Mouse (Mus musculus) left cerebral cortex, postnatal 36 days (tissue): ENCODE results near the gene Retreg2. TPM values are rescaled to one million over a fixed set of nuclear protein-coding genes. Genes with fewer than 3 reads are reported as not detected.

ENCODE experiments used
- total RNA-seq, 2 experiments: library from RNA; stranded (reverse); gene quantifications; 2 replicates each; pipeline ENCODE4 v1.2.3; 2021

The Retreg2 gene
- total RNA-seq, 2 experiments from 2014 or later: 184 to 202 TPM

Other genes starting within 250 kb of the Retreg2 start
- 1 to 10 TPM in 1 of 2 experiments, not detected in 1; 1.2 TPM for gene Cryba2, start 249.6 kb upstream of the Retreg2 start, total RNA-seq
- gene Cfap65, start 207.2 kb upstream of the Retreg2 start, total RNA-seq: 1 to 10 TPM; 1.7 to 2.6 TPM
- under 1 TPM; 0.37 to 0.48 TPM for gene Ihh, start 191.1 kb upstream of the Retreg2 start, total RNA-seq
- gene Nhej1, start 17.6 kb upstream of the Retreg2 start, total RNA-seq: 1 to 10 TPM; 1.7 to 3.4 TPM
- under 1 TPM; 0.84 to 0.88 TPM for gene Slc23a3, start 8.9 kb upstream of the Retreg2 start, total RNA-seq
- gene Cnppd1, start 67 bp upstream of the Retreg2 start, total RNA-seq: 10 to 100 TPM; 28.8 to 32.6 TPM
- gene Zfand2b, start 25.9 kb downstream of the Retreg2 start, total RNA-seq: 10 to 100 TPM; 25.9 to 30.1 TPM
- gene Abcb6, start 37.6 kb downstream of the Retreg2 start, total RNA-seq: 10 to 100 TPM; 22.8 to 24.7 TPM
- 10 to 100 TPM; 21.6 to 31.7 TPM for gene Ankzf1, start 49.4 kb downstream of the Retreg2 start, total RNA-seq
- gene Atg9a, start 49.4 kb downstream of the Retreg2 start, total RNA-seq: 100 to 1,000 TPM; 138 to 146 TPM
- gene Glb1l, start 68.0 kb downstream of the Retreg2 start, total RNA-seq: 10 to 100 TPM; 10.4 to 15.8 TPM
- gene Stk16, start 68.1 kb downstream of the Retreg2 start, total RNA-seq: 10 to 100 TPM; 80.3 to 85.9 TPM
- gene Tuba4a, start 77.1 kb downstream of the Retreg2 start, total RNA-seq: 100 to 1,000 TPM; 579 to 672 TPM
- not detected for gene A630095N17Rik, start 89.3 kb downstream of the Retreg2 start, total RNA-seq
- 10 to 100 TPM; 91.6 to 97.6 TPM for gene Dnajb2, start 93.6 kb downstream of the Retreg2 start, total RNA-seq
- 100 to 1,000 TPM; 468 to 499 TPM for gene Ptprn, start 121.7 kb downstream of the Retreg2 start, total RNA-seq
- gene Resp18, start 135.6 kb downstream of the Retreg2 start, total RNA-seq: 100 to 1,000 TPM; 122 to 146 TPM
- 10 to 100 TPM; 51.9 to 55.9 TPM for gene Dnpep, start 175.2 kb downstream of the Retreg2 start, total RNA-seq
- gene Des, start 217.6 kb downstream of the Retreg2 start, total RNA-seq: 1 to 10 TPM in 1 of 2 experiments, under 1 TPM in 1; 0.84 to 1.5 TPM
- gene Speg, start 232.5 kb downstream of the Retreg2 start, total RNA-seq: 100 to 1,000 TPM; 173 to 212 TPM